Mouse (Mus musculus) ES-E14 (cell line): ENCODE measurements around the gene Rasgef1b.

ENCODE experiments used
- MAFK ChIP-seq: IDR thresholded peaks from 2 replicates; pipeline ENCODE4 v1.6.1; 2014; ENCODE audit warnings: mild to moderate bottlenecking, low read depth, low read length, inconsistent platforms; ENCODE audit not compliant: insufficient read depth
- ZC3H11A ChIP-seq: IDR thresholded peaks from 2 replicates; pipeline ENCODE4 v1.6.1; 2012; ENCODE audit warnings: low read depth, mild to moderate bottlenecking, inconsistent platforms, low read length, borderline replicate concordance

DNA sequence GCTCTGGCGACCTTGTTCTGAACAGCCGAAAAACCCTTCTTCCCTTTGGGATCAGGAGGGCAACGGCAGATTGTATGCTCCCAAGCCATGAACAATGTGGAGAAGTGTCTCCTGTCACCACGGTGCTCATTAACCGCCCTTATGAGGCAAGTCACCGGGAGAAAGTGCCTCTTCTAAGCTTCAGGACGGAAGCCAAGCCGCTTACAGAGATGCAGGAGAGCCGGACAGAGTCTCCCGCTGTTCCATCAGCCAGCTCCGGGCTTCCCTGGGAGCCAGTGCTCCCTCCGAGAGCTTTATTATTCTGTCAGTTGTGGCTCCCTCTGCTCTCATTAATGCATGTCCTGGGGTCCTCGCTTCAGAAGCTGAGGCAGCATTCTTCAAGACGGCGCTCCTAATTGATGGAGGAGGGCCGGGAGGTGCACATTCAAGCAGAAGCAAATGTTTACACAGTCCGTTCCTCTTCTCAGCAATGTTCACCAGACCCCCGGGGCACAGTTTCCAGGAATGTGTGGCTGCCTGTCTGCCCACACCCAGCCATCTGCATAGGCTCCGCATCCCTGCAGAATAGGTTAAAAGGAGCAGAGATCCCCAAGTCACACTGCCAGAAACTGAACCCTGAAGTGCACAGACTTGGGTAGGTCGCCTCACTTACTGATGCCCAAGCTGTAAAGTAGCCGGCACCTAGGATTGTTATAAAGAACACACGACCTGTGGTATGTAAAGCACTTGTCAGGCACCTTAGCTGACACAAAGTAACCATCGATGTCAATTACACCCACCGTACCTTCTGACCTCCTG, 115.3 kb downstream of the Rasgef1b start:
- TF ChIP-seq ZC3H11A (no peak), MAFK (peak; percentile 46; the same call in 1 of the 2 replicates)
